Mouse (Mus musculus) heart, adult 2 months (tissue): ENCODE results near the gene Zswim5. TPM values are rescaled to one million over a fixed set of nuclear protein-coding genes. Genes with fewer than 3 reads are reported as not detected.
"Not testable (repeated sequence)": the region's sequence is repeated elsewhere in the genome, so short reads cannot be mapped to it uniquely, and the experiment has no call there.

Experiments used
- DNase-seq, 2 experiments: peaks; one replicate each; pipeline ENCODE4 v3.0.0; 2021
- H3K27ac ChIP-seq: fragments of 200-600 bp; 2 replicates; pipeline ENCODE4 v1.8.1; 2022
- H3K27me3 ChIP-seq: fragments of 200-500 bp; 2 replicates; pipeline ENCODE4 v1.6.1; 2012; ENCODE audit warnings: mild to moderate bottlenecking, low read length, inconsistent platforms, mixed read lengths; ENCODE audit not compliant: control insufficient read depth, insufficient read depth
- H3K36me3 ChIP-seq: fragments of 200-500 bp; 2 replicates; pipeline ENCODE4 v1.6.1; 2012; ENCODE audit warnings: low read length, inconsistent platforms; ENCODE audit not compliant: control insufficient read depth, insufficient read depth
- H3K4me1 ChIP-seq: fragments of 200-500 bp; 2 replicates; pipeline ENCODE4 v1.6.1; 2011; ENCODE audit warnings: low read length; ENCODE audit not compliant: control insufficient read depth, insufficient read depth
- H3K4me3 ChIP-seq: fragments of 200-600 bp; 2 replicates; pipeline ENCODE4 v1.8.1; 2022
- H3K79me2 ChIP-seq: fragments of 200-500 bp; replicated peaks from 2 replicates; pipeline ENCODE4 v1.6.1; 2012; ENCODE audit warnings: mild to moderate bottlenecking, inconsistent platforms, low read length, moderate library complexity, mixed read lengths; ENCODE audit not compliant: control insufficient read depth, insufficient read depth
- H3K9ac ChIP-seq: fragments of 200-500 bp; 2 replicates; pipeline ENCODE4 v1.6.1; 2012; ENCODE audit warnings: low read depth, mild to moderate bottlenecking, control low read depth, inconsistent platforms, low read length, mixed read lengths
- CTCF ChIP-seq: fragments of 200-600 bp; IDR thresholded peaks from 2 replicates; pipeline ENCODE4 v1.8.1; 2022; ENCODE audit warnings: antibody characterized with exemption, mild to moderate bottlenecking, moderate library complexity
- EP300 ChIP-seq: fragments of 200-500 bp; IDR thresholded peaks from 2 replicates; pipeline ENCODE4 v1.6.1; 2011; ENCODE audit warnings: low read depth, low read length, control low read depth; ENCODE audit not compliant: insufficient read depth
- POLR2A ChIP-seq: fragments of 200-500 bp; IDR thresholded peaks from 2 replicates; pipeline ENCODE4 v1.6.1; 2011; ENCODE audit warnings: mild to moderate bottlenecking, low read depth, low read length, control low read depth; ENCODE audit not compliant: insufficient read depth
- WGBS: fragments of 180-500 bp; shearing (Covaris S2); methylation state at CpG from one replicate; pipeline ENCODE4 v1.1.7; 2018; 5-methylcytosine and 5-hydroxymethylcytosine counted together
- intact Hi-C: fragments of 180-260 bp; cut with DNase I; formaldehyde crosslinking; loops from one replicate; pipeline ENCODE4 v1.15.1; 2025
- long read RNA-seq: library from polyadenylated mRNA; stranded (forward); transcript quantifications from one replicate; pipeline ENCODE4 v2.0.0, GENCODE M21; 2021
- polyA plus RNA-seq: library from polyadenylated mRNA; depleted of rRNA; stranded (reverse); fragments of >200 nt; gene quantifications from 2 replicates; pipeline ENCODE4 v1.2.3, GENCODE M21; 2012; rRNA removed
- total RNA-seq, 2 experiments: library from RNA; stranded (reverse); gene quantifications; 2 replicates each; pipeline ENCODE4 v1.2.3; 2021

Zswim5 gene
- total RNA-seq (1 to 10 TPM; 1.0 TPM), polyA plus RNA-seq (0.86 and 1.4 TPM in 2 replicates)
- long read RNA-seq: 0 reads

DNA sequence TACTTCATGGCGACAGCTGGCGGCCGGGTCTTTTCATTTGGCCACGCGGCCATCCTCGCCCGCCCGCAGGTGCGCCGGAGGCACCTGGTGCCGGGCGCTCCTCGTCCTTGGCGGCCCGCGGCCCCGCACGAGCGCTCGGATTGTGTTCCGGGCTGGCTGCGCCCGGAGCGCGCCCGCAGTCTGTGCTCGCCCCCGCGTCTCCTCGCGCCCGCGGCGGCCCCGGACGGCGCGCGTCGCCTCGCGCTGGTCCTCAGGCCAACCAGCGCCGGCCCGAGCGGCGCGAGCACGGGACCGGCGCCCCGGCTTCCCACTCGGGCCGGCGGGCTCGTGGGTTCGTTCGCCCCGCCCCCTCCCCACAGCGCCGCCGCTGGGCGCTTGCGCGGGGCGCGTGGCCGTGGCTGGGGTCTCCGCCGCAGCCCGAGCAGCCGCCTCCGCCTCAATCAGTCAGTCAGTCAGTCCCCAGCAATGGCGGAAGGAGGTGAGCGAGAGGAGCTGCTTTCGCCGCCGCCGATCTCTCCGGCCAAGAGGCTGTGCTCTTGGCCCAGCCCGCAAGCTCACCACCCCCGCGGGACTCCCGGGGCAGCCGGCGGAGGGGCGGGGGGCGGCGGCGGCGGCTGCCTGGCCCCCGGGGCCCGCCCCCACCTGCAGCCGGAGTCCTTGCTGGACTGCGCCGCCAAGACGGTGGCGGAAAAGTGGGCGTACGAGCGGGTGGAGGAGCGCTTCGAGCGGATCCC, at the start of gene Zswim5:
Gene Zswim5 (plus strand): TSS at position 382 of the 734 bp plus-strand sequence.
- H3K27ac ChIP-seq: peak within 1 kb of the TSS; percentile 56
- H3K79me2 ChIP-seq: no peaks in the 10 kb centered on the region
- peak within 1 kb of the TSS; percentile 73 for H3K4me3 ChIP-seq
- no peaks in the 10 kb centered on the region for H3K36me3 ChIP-seq
- peak within 1 kb of the TSS; percentile 81 for H3K9ac ChIP-seq
- H3K27me3 ChIP-seq: 0 out of 2 replicates have a peak, but pooled peaks cover 3% of the 10 kb centered on the region
- WGBS: 1% methylated on average over 104 of the region's 104 CpGs
- intact Hi-C loops: no loop called here
- H3K4me1 ChIP-seq: no peaks in the 10 kb centered on the region
- peak; percentile 75 to 81 for DNase-seq
- TF ChIP-seq CTCF (no peak), POLR2A (no peak), EP300 (no peak)

DNA sequence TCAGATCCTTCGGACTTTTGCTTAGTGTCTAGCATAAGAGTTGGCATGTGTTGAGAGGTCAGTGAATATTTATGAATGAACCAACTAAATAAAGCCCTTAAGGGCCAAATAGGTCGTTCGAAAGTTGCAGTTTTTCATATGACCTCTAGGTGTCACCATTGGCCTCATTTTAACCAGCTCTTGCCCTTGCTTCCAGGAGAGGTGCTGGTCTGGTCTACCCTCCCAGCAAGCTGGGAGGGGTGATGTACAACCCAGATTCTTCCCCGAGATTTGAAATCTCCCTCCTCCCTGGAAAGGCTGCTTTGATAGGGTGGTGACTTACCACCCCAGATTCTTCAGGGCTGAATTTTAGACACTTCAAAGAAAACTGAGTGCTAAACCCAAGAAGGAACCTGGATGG, 49.4 kb upstream of the Zswim5 start:
- 0 out of 2 replicates have a peak, but pooled peaks have one; percentile 32 for TF ChIP-seq EP300
- peak; percentile 87 for TF ChIP-seq CTCF
- no peak for TF ChIP-seq POLR2A
- Histone ChIP-seq H3K27ac (no peak overlapping the region), H3K4me3 (no peak overlapping the region), H3K4me1 (peaks cover 1% of the 10 kb centered on the region; the same call in 1 of the 2 replicates), H3K36me3 (no peaks in the 10 kb centered on the region), H3K79me2 (no peaks in the 10 kb centered on the region), H3K9ac (no peak overlapping the region), H3K27me3 (no peaks in the 10 kb centered on the region)
- under 1% methylated on average over 4 of the region's 4 CpGs for whole genome bisulfite sequencing
- no peak for DNase-seq
- intact Hi-C loops: loop anchor here (1.0 to 5.0 kb wide), 3 partner anchors 163 to 314 kb away; no protein-coding TSS in a partner anchor

DNA sequence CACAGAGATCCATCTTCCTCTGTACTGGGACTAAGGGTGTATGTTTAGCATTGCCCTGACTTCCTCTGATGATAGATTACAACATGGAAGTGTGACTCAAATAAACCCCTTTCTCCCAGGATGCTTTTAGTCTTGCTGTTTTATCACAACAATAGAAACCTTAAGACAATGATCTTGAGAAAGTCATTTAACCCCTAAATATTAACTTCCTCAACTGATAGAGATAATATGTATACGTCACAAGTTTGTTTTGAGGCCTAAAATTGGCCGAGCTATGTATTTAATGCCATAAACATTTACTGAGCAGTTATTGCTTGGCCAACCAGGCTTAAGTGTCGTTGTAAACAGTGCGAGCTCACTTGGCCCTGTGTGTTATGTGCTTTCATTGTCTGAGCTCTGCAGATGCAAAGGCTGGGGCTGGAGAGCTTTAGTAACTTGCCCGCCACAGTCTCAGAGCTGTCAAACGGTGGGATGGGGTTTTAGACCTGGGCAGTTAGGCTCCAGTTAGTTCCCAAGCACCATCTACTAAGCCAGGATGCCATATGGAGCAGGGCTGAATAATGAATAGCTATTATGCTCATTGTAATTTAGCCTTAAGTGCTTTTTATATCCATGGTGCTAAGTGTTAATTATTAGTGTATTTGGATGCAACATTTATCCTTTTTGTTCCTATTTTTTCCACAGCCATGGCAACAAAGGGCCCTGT, 47.7 kb upstream of the Zswim5 start:
- 61% methylated on average over 6 of the region's 6 CpGs for WGBS
- TF ChIP-seq POLR2A (no peak), EP300 (no peak), CTCF (no peak)
- Histone ChIP-seq H3K27me3 (no peaks in the 10 kb centered on the region), H3K4me1 (peaks cover 1% of the 10 kb centered on the region; the same call in 1 of the 2 replicates), H3K9ac (no peak overlapping the region), H3K4me3 (no peak overlapping the region), H3K27ac (no peak overlapping the region), H3K79me2 (no peaks in the 10 kb centered on the region), H3K36me3 (no peaks in the 10 kb centered on the region)
- intact Hi-C loops: loop anchor here (5.0 kb wide), 2 partner anchors 293 to 313 kb away; no protein-coding TSS in a partner anchor
- DNase-seq: no peak

DNA sequence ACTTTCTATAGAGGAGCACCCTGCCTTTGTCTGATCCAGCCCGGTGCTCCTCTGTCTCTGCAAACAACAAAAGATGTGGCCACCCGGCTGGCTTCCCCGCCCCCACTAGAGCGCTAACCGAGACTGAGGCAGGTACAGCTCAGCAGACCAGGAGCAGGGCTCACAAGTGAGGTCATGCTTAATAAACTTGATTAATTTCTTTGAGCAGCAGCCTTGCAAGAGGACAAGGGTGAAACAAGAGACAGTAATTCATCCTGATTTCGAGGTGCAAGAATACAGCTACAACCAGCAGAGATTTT, 47.2 kb upstream of the Zswim5 start:
- H3K27ac ChIP-seq: no peak overlapping the region
- intact Hi-C loops: no loop called here
- H3K36me3 ChIP-seq: no peaks in the 10 kb centered on the region
- no peaks in the 10 kb centered on the region for H3K27me3 ChIP-seq
- no peak overlapping the region for H3K4me3 ChIP-seq
- H3K79me2 ChIP-seq: no peaks in the 10 kb centered on the region
- H3K9ac ChIP-seq: no peak overlapping the region
- TF ChIP-seq CTCF: no peak
- no peak for TF ChIP-seq EP300
- no peak for TF ChIP-seq POLR2A
- DNase-seq: no peak
- whole genome bisulfite sequencing: 52% methylated on average over 6 of the region's 6 CpGs
- H3K4me1 ChIP-seq: peaks cover under 1% of the 10 kb centered on the region; the same call in 1 of the 2 replicates

DNA sequence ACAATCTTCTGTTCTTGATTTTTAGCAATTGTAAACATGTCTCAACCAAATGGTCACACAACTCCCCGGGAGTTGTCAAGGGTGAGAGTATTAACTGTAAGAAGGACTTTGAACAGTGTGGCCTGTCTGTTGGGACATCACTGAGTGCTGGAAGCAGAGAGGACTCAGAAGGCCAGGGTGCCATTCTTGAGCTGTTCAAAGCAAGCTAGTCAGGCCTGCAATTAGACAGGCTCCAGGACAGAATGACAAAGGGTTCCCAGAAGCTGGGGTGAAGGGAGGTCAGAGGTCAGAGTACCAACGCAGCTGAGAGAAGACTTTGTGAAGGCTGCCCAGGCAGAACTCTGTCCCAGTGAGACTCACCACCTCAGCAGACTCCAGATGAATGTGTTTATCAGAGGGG, 38.2 kb upstream of the Zswim5 start:
- H3K27me3 ChIP-seq: no peaks in the 10 kb centered on the region; the same call in none of the 2 replicates
- no peak for TF ChIP-seq CTCF
- no peak overlapping the region for H3K9ac ChIP-seq
- H3K79me2 ChIP-seq: no peaks in the 10 kb centered on the region
- no peak overlapping the region for H3K4me3 ChIP-seq
- no peak overlapping the region for H3K27ac ChIP-seq
- no peaks in the 10 kb centered on the region for H3K36me3 ChIP-seq
- DNase-seq: no peak
- 55% methylated on average over 2 of the region's 2 CpGs for WGBS
- H3K4me1 ChIP-seq: no peaks in the 10 kb centered on the region
- intact Hi-C loops: no loop called here

DNA sequence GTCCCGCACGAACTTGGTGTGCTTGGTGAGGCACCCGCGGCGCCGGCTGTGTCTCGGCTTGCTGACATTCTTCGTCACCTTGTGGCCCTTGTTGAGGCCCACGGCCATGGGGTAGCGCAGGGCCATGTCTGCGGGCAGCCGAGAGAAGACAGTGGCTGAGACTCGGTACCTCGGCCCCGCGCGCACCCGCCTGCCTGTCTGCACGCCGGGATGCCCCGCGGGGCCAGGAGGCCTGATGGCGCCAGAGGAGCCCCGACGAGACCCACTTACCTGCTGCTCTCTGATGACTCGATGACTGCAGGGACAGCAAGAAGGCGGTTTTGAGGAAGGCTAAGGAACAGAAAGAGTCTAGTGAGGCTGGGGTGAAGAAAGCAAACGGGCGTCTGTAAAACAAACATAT, 37.1 kb upstream of the Zswim5 start:
- intact Hi-C loops, DNase-seq, H3K27me3 ChIP-seq, H3K79me2 ChIP-seq, H3K4me1 ChIP-seq, H3K36me3 ChIP-seq, H3K9ac ChIP-seq, H3K4me3 ChIP-seq, H3K27ac ChIP-seq: not testable (repeated sequence)
- 18% methylated on average over 26 of the region's 29 CpGs for WGBS
